Mouse (Mus musculus) cerebellum, adult 11-12 months (tissue): ENCODE measurements around the gene Mrtfa.
A peak's percentile ranks its signal among the peaks of the same experiment; 100 is the strongest.

Source experiments
- DNase-seq: peaks from one replicate; pipeline ENCODE4 v3.0.0; 2022

Mrtfa gene

DNA sequence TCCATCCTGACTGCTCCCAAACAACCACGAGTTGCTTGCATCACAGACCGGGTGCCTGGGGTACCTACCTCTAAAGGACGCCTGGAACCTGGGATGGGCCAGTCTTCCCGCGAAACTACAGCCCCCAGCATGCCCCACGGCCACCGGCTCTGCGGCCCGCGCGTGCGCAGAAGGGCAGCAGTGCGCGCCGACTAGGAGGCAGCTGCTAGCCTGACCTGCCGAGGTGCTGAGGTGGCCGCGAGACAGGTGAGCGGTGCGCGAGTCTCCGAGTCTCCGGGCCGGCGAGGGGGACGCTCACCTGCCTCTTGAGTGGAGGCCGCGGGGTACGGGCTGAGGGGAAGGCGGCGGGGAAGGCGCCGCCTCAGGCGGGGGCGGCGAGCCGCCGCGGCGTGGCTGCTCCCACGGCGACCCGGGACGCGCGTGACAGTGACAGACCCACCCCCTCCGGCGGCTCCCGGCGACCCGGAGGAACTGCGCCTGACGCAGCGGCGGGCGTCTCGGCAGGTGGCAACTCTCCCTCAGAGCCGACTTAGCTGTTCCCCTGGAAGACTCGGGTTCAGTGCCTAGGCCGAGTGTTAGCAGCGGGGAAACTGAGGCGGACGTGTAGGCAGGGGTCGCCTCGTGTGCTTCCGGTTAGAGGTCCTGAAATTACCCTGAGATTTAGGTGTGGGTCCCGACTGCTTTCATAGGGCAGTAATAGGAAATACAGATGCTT is 212.8 kb downstream of the Mrtfa start, which contains the start of gene Sgsm3:
Sgsm3 (plus strand) TSS at position 146 of the 715 bp plus-strand sequence.
- peak; percentile 92 for DNase-seq

DNA sequence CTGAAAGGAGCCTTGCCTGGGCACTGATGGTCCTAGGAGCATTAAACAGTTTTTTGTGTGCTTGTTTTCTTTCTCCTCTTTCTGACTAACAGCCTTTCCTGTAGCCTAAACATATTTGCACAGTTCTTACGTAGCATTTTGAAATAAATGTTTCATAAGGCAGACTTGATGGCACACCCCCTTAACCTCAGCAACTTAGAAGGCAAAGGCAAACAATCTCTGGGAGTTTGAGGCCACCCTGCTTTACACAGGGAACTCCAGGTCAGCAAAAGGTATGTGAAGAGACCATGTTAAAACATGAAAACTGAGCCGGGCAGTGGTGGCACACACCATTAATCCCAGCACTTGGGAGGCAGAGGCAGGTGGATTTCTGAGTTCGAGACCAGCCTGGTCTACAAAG is 214.9 kb downstream of the Mrtfa start:
- no peak for DNase-seq

DNA sequence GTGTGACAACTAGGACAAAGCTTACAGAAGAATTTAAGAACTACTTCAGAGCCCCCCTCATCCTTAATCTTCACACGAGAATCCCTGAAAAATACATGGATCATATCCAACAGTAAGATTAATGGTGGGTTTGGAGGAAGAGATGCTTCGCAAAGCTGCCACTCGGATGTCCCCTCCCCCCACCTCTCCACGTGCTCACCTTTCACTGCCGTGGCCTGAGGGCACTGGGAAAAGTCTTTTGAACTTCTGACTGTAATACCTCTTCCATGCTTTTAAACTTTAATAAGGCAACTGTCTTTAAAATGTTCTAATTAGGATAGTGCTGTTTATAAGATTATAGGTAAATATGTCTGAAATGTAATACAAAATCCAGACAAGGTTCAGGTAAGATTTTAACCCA is 216.2 kb downstream of the Mrtfa start:
- no peak for DNase-seq

DNA sequence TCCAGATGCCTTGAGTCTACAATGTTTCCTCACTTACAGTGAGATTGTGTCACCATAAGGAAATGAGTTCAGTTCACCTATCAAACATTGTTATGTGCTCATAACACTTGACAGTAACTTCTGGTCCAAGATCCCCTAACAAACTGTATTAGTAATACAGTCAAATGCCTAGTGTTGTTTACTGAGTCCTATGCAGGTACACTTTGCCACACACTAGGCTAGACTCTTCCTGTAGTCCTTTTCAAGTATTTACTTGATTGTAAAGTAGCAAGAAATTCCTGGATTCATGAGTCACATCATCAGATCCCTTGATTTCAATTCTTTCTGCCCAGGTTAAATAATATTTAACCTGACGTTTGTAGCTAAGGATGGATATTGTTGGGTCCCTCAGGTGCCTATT is 221.2 kb downstream of the Mrtfa start:
- no peak for DNase-seq
